Mouse (Mus musculus) lung, embryonic 14.5 days (tissue): Measurements from ENCODE around the gene Pip5k1b. TPM values are rescaled to one million over a fixed set of nuclear protein-coding genes. Genes with fewer than 3 reads are reported as not detected.
A peak's percentile ranks its signal among the peaks of the same experiment; 100 is the strongest.

Source experiments
- ATAC-seq: fragments of 200-750 bp; cut with Nextera tagmentation; 2 replicates; pipeline ENCODE4 v1.8.0; 2017; ENCODE audit warnings: mild to moderate bottlenecking, moderate TSS enrichment, moderate library complexity; ENCODE audit not compliant: insufficient read depth
- DNase-seq: peaks from one replicate; pipeline ENCODE4 v3.0.0-alpha.2; 2015
- H3K27ac ChIP-seq: fragments of 300-500 bp; sonication (generic); 2 replicates; pipeline ENCODE4 v1.5.1; 2014; ENCODE audit warnings: low read depth, mild to moderate bottlenecking, moderate library complexity
- H3K27me3 ChIP-seq: fragments of 300-500 bp; sonication (generic); 2 replicates; pipeline ENCODE4 v1.6.1; 2014; ENCODE audit warnings: low read length, control low read depth; ENCODE audit not compliant: insufficient read depth
- H3K36me3 ChIP-seq: fragments of 300-500 bp; sonication (generic); 2 replicates; pipeline ENCODE4 v1.6.1; 2014; ENCODE audit warnings: control low read depth; ENCODE audit not compliant: insufficient read depth
- H3K4me1 ChIP-seq: fragments of 300-500 bp; sonication (generic); 2 replicates; pipeline ENCODE4 v1.6.1; 2014; ENCODE audit warnings: antibody characterized with exemption, control low read depth; ENCODE audit not compliant: insufficient read depth
- H3K4me2 ChIP-seq: fragments of 300-500 bp; sonication (generic); 2 replicates; pipeline ENCODE4 v1.6.1; 2014; ENCODE audit warnings: mild to moderate bottlenecking
- H3K4me3 ChIP-seq: fragments of 300-500 bp; sonication (generic); 2 replicates; pipeline ENCODE4 v1.5.1; 2014; ENCODE audit warnings: low read depth, low read length
- H3K9ac ChIP-seq: fragments of 300-500 bp; sonication (generic); 2 replicates; pipeline ENCODE4 v1.6.1; 2014
- H3K9me3 ChIP-seq: fragments of 300-500 bp; sonication (generic); 2 replicates; pipeline ENCODE4 v1.6.1; 2016; ENCODE audit warnings: low read depth, low read length, control low read depth
- CTCF ChIP-seq: IDR thresholded peaks from 2 replicates; pipeline ENCODE4 v1.5.1; 2016; ENCODE audit warnings: antibody characterized with exemption, low read depth
- WGBS: fragments of 180-500 bp; shearing (Covaris S2); extraction: QIAGEN DNeasy Blood & Tissue Kit; methylation state at CpG from one replicate; pipeline ENCODE4 v1.1.7; 2014; 5-methylcytosine and 5-hydroxymethylcytosine counted together
- polyA plus RNA-seq: library from polyadenylated mRNA; unstranded; fragments of >200 nt; fragmentation: Nextera tagmentation; extraction: Ambion mirVana; gene quantifications from 2 replicates; pipeline ENCODE4 v1.2.1, GENCODE M21; 2014

Pip5k1b gene
- polyA plus RNA-seq, 1 experiment from 2014 or later: 2.6 TPM

- H3K27me3 ChIP-seq: no peaks in the 10 kb centered on the region
- H3K9me3 ChIP-seq: no peaks in the 10 kb centered on the region
- no peak overlapping the region for H3K9ac ChIP-seq
- H3K4me1 ChIP-seq: no peaks in the 10 kb centered on the region
- H3K27ac ChIP-seq: no peak overlapping the region
- H3K4me3 ChIP-seq: no peak overlapping the region
- DNase-seq: no peak
- WGBS: 85% methylated on average over 5 of the region's 5 CpGs
- H3K36me3 ChIP-seq: peaks cover 3% of the 10 kb centered on the region; the same call in 1 of the 2 replicates
- TF ChIP-seq CTCF: no peak
- H3K4me2 ChIP-seq: no peak overlapping the region
- ATAC-seq: no peak
Measured at GRCm38 (mm10) chr19:24472512-24472911, 83.2 kb downstream of the Pip5k1b start.

- H3K36me3 ChIP-seq: peaks cover 3% of the 10 kb centered on the region; the same call in 1 of the 2 replicates
- DNase-seq (no peak), ATAC-seq (no peak)
- no peak for TF ChIP-seq CTCF
- H3K27me3 ChIP-seq: no peaks in the 10 kb centered on the region
- no peak overlapping the region for H3K4me3 ChIP-seq
- no peak overlapping the region for H3K9ac ChIP-seq
- no peak overlapping the region for H3K27ac ChIP-seq
- no peaks in the 10 kb centered on the region for H3K4me1 ChIP-seq
- whole genome bisulfite sequencing: 90% methylated on average over 6 of the region's 6 CpGs
- H3K9me3 ChIP-seq: no peaks in the 10 kb centered on the region
- no peak overlapping the region for H3K4me2 ChIP-seq
Measured at GRCm38 (mm10) chr19:24471538-24471937, 84.1 kb downstream of the Pip5k1b start.

- Histone ChIP-seq H3K9me3 (no peaks in the 10 kb centered on the region), H3K9ac (no peak overlapping the region), H3K4me2 (no peak overlapping the region), H3K27ac (no peak overlapping the region), H3K4me3 (no peak overlapping the region), H3K36me3 (no peaks in the 10 kb centered on the region; the same call in 1 of the 2 replicates), H3K4me1 (no peaks in the 10 kb centered on the region), H3K27me3 (no peaks in the 10 kb centered on the region)
- ATAC-seq (no peak), DNase-seq (no peak)
- no peak for TF ChIP-seq CTCF
- WGBS: 47% methylated on average over 4 of the region's 4 CpGs
Measured at GRCm38 (mm10) chr19:24469216-24469615, 86.5 kb downstream of the Pip5k1b start.

GRCm38 (mm10) chr19:24468616-24469015 lies 87.1 kb downstream of the Pip5k1b start:
- no peak overlapping the region for H3K4me2 ChIP-seq
- no peak for DNase-seq
- no peak overlapping the region for H3K4me3 ChIP-seq
- H3K9me3 ChIP-seq: no peaks in the 10 kb centered on the region
- WGBS: 49% methylated on average over 3 of the region's 3 CpGs
- no peaks in the 10 kb centered on the region; the same call in 1 of the 2 replicates for H3K36me3 ChIP-seq
- no peaks in the 10 kb centered on the region for H3K27me3 ChIP-seq
- TF ChIP-seq CTCF: no peak
- no peak for ATAC-seq
- H3K27ac ChIP-seq: no peak overlapping the region
- H3K4me1 ChIP-seq: no peaks in the 10 kb centered on the region
- no peak overlapping the region for H3K9ac ChIP-seq

- ATAC-seq: no peak
- Histone ChIP-seq H3K27ac (no peak overlapping the region), H3K9ac (no peak overlapping the region), H3K36me3 (no peaks in the 10 kb centered on the region), H3K4me1 (no peaks in the 10 kb centered on the region), H3K9me3 (no peaks in the 10 kb centered on the region), H3K27me3 (no peaks in the 10 kb centered on the region), H3K4me2 (no peak overlapping the region), H3K4me3 (no peak overlapping the region)
- WGBS: 85% methylated on average over 3 of the region's 3 CpGs
- no peak for DNase-seq
- TF ChIP-seq CTCF: no peak
Measured at GRCm38 (mm10) chr19:24463011-24463410, 92.7 kb downstream of the Pip5k1b start.

- no peaks in the 10 kb centered on the region for H3K27me3 ChIP-seq
- H3K36me3 ChIP-seq: no peaks in the 10 kb centered on the region
- no peak overlapping the region for H3K4me2 ChIP-seq
- no peaks in the 10 kb centered on the region for H3K9me3 ChIP-seq
- no peaks in the 10 kb centered on the region for H3K4me1 ChIP-seq
- H3K27ac ChIP-seq: peak overlapping the region; percentile 19; the same call in 1 of the 2 replicates
- no peak overlapping the region for H3K9ac ChIP-seq
- ATAC-seq (0 out of 2 replicates have a peak, but pooled peaks have one; percentile 56), DNase-seq (peak; percentile 50)
- WGBS: 81% methylated on average over 6 of the region's 6 CpGs
- no peak overlapping the region for H3K4me3 ChIP-seq
- TF ChIP-seq CTCF: no peak
Measured at GRCm38 (mm10) chr19:24456591-24457231, 99.0 kb downstream of the Pip5k1b start.

- Histone ChIP-seq H3K27me3 (no peaks in the 10 kb centered on the region), H3K36me3 (no peaks in the 10 kb centered on the region), H3K27ac (no peak overlapping the region), H3K4me2 (no peak overlapping the region), H3K9ac (no peak overlapping the region), H3K4me1 (no peaks in the 10 kb centered on the region), H3K9me3 (no peaks in the 10 kb centered on the region), H3K4me3 (no peak overlapping the region)
- TF ChIP-seq CTCF: no peak
- peak; percentile 24 for DNase-seq
- no peak for ATAC-seq
- 69% methylated on average over 6 of the region's 6 CpGs for WGBS
Measured at GRCm38 (mm10) chr19:24455249-24455960, 100.3 kb downstream of the Pip5k1b start.
